Comparison of ENCODE assay signal across 9 mouse cellular contexts in the genomic region with DNA sequence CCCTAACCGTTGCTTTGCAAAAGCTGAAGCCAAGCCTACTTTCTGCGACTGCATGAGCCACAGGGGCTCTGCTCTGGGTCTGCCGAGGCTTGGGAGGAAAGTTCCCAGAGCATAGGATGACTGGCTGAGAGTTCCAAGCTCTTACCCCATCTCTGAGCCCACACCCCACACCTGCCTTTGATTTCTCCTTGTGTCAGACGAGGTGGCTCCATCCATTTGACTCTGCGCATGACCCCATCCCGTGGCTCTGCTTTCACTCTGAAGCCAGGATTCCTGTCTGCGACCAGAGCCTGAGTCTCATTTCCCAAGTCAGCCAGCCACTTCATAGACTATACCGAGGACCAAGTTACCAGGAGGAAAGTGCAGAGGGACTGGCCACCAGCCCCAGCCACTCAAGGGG.
A peak's percentile ranks its signal among the peaks of the same experiment; 100 is the strongest.
DNase-seq lines count a peak whose midpoint lies in the region; ATAC-seq and TF ChIP-seq lines count a peak whose summit lies in the region.
"Had no signal": no experiment of that assay in that cellular context is flagged by ENCODE, and none has a peak within 500 bp of the region (broad histone marks: within the 10 kb centered on the region; RNA-seq: fewer than 3 reads in every experiment).

No protein-coding gene starts in this region.

- no peak overlapping the region for H3K27ac ChIP-seq in heart, embryonic 15.5 days
- no peak overlapping the region for H3K27ac ChIP-seq in forebrain, embryonic 14.5 days (ENCODE audit: low read depth, low read length)
- peak overlapping the region; percentile 64 for H3K27ac ChIP-seq in midbrain, embryonic 10.5 days (replicated peaks)
- H3K27ac ChIP-seq: macrophage had no signal

- no peaks in the 10 kb centered on the region for H3K36me3 ChIP-seq in heart, embryonic 15.5 days
- H3K36me3 ChIP-seq in E14TG2a.4 (ENCODE audit: insufficient read depth, low read length) = no peaks in the 10 kb centered on the region
- H3K36me3 ChIP-seq in forebrain, embryonic 14.5 days (ENCODE audit: control insufficient read depth, insufficient read depth, low read length) = no peaks in the 10 kb centered on the region
- H3K36me3 ChIP-seq in midbrain, embryonic 10.5 days = no peaks in the 10 kb centered on the region

- H3K4me1 ChIP-seq in heart, embryonic 15.5 days (replicated peaks) = no peaks in the 10 kb centered on the region; the same call in 1 of the 2 replicates
- peaks cover 5% of the 10 kb centered on the region for H3K4me1 ChIP-seq in E14TG2a.4 (replicated peaks; ENCODE audit: low read depth, low read length)
- H3K4me1 ChIP-seq in forebrain, embryonic 14.5 days (ENCODE audit: control insufficient read depth, insufficient read depth, low read length) = no peaks in the 10 kb centered on the region
- peaks cover 35% of the 10 kb centered on the region for H3K4me1 ChIP-seq in midbrain, embryonic 10.5 days

- no peaks in the 10 kb centered on the region for H3K9me3 ChIP-seq in heart, embryonic 15.5 days (replicated peaks)
- peaks cover 11% of the 10 kb centered on the region for H3K9me3 ChIP-seq in E14TG2a.4 (ENCODE audit: low read length)
- H3K9me3 ChIP-seq in forebrain, embryonic 14.5 days (replicated peaks; ENCODE audit: control insufficient read depth, low read length) = no peaks in the 10 kb centered on the region
- H3K9me3 ChIP-seq in midbrain, embryonic 10.5 days (replicated peaks) = no peaks in the 10 kb centered on the region

- peak overlapping the region; percentile 58 for H3K4me2 ChIP-seq in heart, embryonic 15.5 days
- 0 out of 2 replicates have a peak overlapping the region, but pooled peaks have one; percentile 9 for H3K4me2 ChIP-seq in forebrain, embryonic 14.5 days (ENCODE audit: low read length)

- peak overlapping the region; percentile 35 for H3K4me3 ChIP-seq in heart, embryonic 15.5 days
- peak overlapping the region; percentile 39 for H3K4me3 ChIP-seq in E14TG2a.4 (replicated peaks; ENCODE audit: low read length)
- H3K4me3 ChIP-seq in forebrain, embryonic 14.5 days (ENCODE audit: low read depth, low read length) = no peak overlapping the region
- H3K4me3 ChIP-seq in midbrain, embryonic 10.5 days = peak overlapping the region; percentile 26; the same call in 1 of the 2 replicates

- intact Hi-C loops in left cerebral cortex, postnatal 4 days (cut with DNase I) = loop anchor here (5.0 to 10.0 kb wide), 2 partner anchors 76 to 247 kb away; no protein-coding TSS in a partner anchor

- H3K27me3 ChIP-seq in heart, embryonic 15.5 days = no peaks in the 10 kb centered on the region
- peaks cover 24% of the 10 kb centered on the region for H3K27me3 ChIP-seq in E14TG2a.4 (ENCODE audit: insufficient read depth, low read length)
- H3K27me3 ChIP-seq in forebrain, embryonic 14.5 days (replicated peaks; ENCODE audit: control insufficient read depth, insufficient read depth, low read length) = 0 out of 2 replicates have a peak, but pooled peaks cover 5% of the 10 kb centered on the region
- peaks cover 85% of the 10 kb centered on the region for H3K27me3 ChIP-seq in midbrain, embryonic 10.5 days (ENCODE audit: low read depth, poor library complexity, severe bottlenecking)

- DNase-seq in heart, postnatal 4 days = no peak
- no peak for DNase-seq in forebrain, embryonic 14.5 days (ENCODE audit: low spot score)
- DNase-seq in midbrain, embryonic 10.5 days (ENCODE audit: low spot score) = no peak
- DNase-seq in natural killer cell, adult 2 months (ENCODE audit: low spot score in 2 of 2) = no peak
- no peak for DNase-seq in left cerebral cortex, postnatal 4 days
- no peak for DNase-seq in gastrocnemius, adult 8-10 months (ENCODE audit: low spot score in 2 of 2)

- no peak overlapping the region for H3K9ac ChIP-seq in heart, embryonic 15.5 days
- no peak overlapping the region for H3K9ac ChIP-seq in forebrain, embryonic 14.5 days (ENCODE audit: low read length)

- WGBS in heart, embryonic 15.5 days = 26% methylated on average over 8 of the region's 8 CpGs
- 52% methylated on average over 8 of the region's 8 CpGs for WGBS in forebrain, embryonic 14.5 days
- WGBS in midbrain, embryonic 10.5 days = 47% methylated on average over 8 of the region's 8 CpGs

- no peak for TF ChIP-seq CTCF in E14TG2a.4 (conservative IDR thresholded peaks at IDR 0.05; ENCODE audit: low read length)

- ATAC-seq in heart, embryonic 15.5 days (replicated peaks; ENCODE audit: insufficient number of reproducible peaks, insufficient read depth, low FRiP score, low read depth) = no peak
- no peak for ATAC-seq in forebrain, embryonic 14.5 days
